Mouse (Mus musculus) embryo, embryonic 9.5 days (tissue): ENCODE measurements around the gene Arfrp1.

ENCODE experiments used
- DNase-seq: peaks from one replicate; pipeline ENCODE4 v3.0.0-alpha.2; 2017; ENCODE audit errors: extremely low spot score

Gene Arfrp1

DNA sequence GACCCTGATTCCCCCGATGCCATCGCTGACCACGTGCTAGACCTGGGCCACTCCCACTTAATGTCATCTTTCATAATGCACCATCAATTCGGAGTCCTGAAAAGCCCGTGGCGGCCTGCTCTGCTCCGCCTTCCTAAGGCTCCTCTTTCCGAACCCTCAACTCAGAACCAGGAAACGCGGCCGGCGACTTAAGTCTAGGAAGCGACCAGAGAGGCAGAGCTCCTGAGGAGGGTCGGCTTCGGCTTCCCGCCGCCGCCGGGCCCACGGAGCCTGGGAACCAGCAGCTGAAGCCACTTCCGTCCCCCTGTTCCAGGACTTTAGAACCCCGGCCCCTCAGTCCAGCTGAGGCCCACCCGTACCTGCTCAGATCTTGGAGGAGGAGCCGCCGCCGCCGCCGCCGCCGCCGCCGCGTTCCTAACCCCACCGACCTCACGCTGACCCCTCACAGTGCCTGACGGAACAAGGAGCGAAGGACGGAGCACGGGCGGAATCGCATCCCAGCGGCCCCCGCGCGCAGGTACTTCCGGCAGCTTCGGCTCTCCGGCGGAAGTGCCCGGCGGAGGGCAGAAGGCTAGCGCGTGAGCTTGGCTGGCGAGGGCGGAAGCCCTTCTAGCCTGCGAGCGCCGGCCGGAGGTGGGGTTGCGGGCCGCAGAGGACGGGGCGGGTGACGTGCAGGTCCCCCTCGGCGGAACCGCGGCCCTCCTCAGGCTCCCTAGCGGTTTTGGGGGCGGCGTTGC is at the start of gene Arfrp1, which contains the start of gene Zgpat:
Gene Arfrp1 (minus strand): TSS at position 545 of the 737 bp plus-strand sequence.
Gene Zgpat (plus strand): TSS at position 69 of the 737 bp plus-strand sequence.
- peak; percentile 91 for DNase-seq

DNA sequence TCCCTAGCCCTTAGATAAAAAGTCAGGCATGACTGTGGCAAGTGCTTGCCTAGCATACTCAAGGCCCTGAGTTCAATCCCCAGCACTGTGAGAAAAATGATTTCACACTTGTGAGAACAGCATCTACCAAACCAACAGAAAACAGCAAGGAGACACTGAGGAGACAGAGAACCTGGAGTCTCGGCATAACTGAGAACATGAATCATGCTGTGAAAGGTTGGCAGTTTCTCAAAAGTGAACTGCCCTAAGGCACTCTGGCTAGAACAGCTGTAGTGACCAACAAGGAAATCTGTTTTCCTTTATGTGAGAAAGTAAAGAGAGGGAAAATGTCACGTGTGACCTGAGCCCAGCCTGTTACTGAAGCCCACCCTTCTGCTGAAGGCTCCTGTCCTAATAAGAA is 47.9 kb upstream of the Arfrp1 start:
- no peak for DNase-seq

DNA sequence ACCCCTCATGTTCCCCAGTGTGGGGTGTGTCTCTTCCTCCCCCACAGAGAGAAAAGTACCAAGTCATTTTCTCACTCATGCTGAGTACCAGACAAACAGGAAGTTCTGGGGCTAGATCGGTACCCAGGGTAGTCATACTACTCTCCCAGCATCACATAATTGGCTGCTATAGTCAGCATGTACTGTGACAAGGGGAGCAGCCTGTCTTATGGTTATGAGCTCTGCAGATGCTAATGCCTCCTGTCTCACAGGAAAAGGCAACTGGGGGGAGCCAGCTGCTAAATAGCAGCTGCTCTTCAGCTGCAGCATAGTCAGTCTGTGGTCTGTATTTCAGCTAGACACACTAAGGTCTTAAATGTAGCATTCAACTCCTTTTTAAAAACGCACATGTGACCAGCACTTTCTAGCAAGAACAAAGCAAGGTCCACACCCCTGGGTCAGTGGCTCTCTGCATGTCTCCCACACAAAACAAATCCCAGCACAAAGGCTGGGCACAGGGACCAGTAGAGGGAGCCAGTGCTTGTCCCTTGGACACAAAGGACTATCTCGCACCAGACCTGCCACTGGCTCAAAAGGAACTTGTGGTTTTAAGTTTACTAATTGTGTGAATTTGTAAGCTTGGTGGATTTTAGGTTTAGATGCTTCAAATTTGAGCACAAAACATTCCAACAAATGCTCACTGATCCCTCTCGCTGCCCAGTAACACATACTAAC is 45.7 kb upstream of the Arfrp1 start:
- DNase-seq: peak; percentile 70

DNA sequence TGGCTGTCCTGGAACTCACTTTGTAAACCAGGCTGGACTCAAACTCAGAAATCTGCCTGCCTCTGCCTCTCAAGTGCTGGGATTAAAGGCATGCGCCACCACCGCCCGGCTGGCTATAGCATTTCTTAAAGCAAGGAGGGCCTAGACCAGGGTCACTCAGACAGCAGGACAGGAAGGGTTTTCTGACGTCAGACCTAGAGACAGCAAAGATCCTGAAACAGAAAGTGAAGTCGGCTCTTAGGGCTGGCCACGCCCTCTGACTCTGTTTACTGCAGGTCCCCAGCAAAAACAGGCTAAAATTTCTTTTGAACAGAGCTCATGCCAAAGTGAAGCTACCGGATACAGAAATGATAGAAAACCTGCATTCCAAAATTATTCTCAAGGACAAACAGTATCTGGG is 44.4 kb upstream of the Arfrp1 start:
- DNase-seq: no peak

DNA sequence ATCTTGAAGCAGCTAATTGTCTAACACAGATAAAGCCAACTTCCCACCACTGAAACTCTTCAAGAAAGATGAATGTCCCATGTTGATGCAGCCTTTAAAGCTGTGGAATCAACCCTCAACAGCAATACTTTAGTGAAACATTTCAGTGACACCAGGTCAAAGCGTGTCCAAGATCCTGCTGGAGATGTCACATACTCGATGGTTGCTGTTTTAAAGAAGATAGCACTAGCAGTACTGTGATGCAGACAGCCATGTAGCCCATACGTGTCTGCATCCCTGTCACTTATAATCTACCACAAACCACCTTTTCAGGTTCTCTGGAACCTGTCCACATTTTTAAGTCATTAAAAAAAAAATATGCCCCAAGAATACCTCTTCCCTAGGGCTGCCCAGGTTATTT is 38.5 kb upstream of the Arfrp1 start:
- DNase-seq: no peak

DNA sequence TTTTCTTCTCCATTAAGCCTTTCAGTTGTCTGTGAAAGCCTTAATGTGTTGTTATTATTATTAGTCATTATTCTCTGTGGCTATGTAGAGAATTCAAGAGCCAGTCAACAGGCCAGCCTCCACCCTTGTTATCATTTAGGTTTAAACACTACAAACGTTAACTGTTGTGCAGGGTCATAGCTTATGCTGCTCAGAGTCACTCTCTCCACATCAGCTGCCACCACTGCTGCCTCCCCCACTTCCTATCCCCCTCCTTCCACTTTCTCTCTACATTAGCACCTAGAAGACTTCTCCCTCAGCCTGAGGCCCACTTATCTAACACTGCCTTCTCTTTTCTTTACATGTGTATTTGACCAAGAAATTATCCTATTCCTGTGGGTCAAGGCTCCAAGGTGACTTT is 36.3 kb upstream of the Arfrp1 start:
- DNase-seq: no peak

DNA sequence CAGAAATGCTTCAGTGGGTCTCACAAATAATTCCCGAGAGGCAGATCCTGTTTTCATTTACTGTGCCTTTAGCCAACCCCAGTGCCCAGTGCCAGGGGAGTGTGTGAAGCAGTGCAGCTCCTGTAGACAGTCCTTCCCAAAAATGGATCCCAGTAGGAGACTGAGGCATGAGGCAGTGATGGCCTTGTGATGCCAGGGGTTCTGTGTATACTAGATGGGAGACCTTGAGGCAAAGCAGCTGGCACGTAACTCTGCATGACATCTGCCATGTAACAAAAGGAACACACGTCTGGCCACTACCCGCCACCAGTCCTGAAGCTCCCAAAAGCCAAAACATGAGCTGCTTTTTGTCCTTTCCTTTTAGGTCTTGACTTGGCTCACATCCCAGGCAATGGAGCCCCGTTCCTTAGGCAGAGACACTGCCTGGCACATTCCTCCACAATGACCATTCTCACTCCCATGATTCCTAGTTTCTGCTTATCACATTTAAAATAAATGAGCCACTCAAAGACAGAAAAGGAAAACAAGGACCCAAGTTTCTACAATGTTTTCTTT is 32.1 kb upstream of the Arfrp1 start:
- DNase-seq: no peak

DNA sequence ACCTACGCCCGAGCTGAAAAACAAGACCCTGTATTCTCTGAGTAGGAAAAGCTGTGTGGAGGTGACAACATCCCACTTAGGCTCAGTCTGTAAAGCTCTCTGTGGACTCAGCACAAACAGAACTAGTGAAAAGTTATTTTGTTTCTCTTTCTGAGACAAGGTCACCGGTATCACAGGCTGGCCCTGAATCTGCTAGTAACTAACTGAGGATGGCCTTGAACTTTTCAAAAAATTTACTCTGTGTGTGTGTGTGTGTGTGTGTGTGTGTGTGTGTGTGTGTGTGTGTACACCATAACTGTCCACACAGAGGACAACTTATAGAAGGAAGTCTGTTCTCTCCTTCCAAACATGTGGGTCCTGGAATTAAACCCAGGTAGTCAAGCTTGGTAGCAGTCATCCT is 28.9 kb upstream of the Arfrp1 start:
- no peak for DNase-seq

DNA sequence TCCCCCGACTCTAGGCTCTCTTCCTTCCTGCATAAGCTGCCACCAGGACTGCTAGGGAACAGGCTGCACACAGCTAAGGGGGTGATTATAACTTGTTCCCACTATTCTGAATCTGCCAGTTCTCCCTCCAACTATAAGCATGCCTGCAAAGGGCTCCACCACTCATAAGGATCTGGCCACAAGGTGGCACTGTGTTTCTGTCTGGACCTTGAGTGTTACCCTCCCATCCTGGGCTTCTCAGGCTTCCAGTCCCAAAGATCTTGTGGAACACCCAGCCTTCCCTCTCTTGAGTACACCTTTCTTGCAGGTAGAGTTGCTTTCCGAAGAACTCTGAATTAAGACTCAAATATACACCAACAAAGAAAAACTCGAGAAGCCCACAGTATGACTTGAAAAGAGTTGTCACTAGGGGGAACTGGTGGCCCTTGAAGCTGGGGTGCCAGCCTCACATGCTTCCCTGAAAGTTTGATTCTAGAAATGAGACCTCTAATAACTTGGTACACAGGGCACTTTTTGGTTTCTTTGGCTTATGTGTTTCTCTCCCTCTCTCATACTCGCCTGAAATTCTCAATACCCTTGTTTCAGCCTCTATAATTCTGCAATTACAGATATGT is 27.5 kb upstream of the Arfrp1 start:
- DNase-seq: peak; percentile 74

DNA sequence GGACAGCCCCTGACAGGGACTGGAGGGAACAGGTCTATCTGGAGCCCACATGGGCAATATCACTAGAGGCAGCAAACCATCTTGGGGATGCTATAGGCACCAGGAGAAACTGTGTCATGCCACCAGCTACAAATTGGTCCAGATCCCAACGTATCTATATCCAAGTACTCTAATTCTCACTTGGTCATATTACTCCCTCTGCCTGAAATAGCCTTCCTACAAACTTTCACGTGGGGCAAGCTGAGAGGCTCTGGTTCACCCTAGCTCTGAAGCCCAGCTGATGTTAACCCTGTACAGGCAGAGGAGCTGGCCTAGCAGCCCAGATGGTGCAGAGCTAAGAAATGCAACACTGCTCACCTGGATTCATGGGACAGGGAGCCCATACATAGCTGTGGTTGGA is 26.3 kb upstream of the Arfrp1 start:
- no peak for DNase-seq

DNA sequence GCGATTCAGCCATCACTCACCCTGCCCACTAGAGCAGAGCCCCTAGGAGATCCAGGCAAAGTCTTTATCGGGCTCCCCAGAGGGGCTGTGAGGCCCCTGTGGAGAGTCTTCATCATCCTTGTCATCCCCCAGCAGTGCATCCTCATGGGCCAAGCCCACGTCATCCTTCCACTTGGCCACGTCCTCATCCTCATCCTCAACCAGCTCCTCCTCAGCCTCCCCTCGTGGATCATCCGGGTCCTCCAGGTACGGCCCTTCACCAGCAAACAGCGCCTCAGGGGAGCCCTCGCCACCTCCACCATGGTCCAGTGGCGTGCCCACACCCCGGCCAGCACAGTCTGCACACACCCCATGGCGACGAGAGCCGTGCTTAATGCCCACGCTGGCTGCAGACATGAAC is 25.8 kb upstream of the Arfrp1 start:
- no peak for DNase-seq

DNA sequence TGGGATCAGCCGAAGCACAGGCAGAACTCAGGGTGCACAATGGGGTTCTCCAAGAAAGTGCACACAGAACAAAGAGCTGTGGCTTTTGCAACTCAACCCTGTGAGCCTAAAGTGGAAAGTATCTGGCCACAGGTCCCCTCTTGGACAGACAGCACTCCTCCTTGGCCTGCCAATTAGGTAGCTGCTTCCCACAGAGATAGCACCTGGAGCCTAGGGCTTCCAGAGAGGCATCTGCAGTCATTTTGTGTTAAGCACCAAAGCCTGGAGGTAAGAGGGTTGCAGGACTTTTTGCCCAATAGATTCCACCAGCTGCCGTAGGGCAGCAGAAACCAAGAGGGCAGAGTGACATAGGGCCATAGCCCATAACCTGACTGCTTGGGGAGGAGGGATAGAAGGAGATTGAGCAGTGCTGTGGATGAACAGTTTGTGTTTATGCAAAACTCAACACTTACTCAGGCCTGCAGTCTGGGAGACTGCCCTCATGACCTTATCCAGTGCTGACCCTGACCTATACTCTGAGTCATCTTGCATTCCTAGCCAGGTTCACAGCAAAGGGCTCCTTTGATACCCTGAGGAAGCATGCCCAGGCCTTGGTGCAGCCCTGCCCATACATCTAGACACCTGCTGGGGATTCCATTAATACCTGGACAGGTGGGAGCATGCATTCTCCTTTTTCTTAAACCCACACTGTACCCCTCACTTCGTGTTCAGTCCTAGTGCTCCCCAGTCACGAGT is 25.1 kb upstream of the Arfrp1 start:
- DNase-seq: no peak

DNA sequence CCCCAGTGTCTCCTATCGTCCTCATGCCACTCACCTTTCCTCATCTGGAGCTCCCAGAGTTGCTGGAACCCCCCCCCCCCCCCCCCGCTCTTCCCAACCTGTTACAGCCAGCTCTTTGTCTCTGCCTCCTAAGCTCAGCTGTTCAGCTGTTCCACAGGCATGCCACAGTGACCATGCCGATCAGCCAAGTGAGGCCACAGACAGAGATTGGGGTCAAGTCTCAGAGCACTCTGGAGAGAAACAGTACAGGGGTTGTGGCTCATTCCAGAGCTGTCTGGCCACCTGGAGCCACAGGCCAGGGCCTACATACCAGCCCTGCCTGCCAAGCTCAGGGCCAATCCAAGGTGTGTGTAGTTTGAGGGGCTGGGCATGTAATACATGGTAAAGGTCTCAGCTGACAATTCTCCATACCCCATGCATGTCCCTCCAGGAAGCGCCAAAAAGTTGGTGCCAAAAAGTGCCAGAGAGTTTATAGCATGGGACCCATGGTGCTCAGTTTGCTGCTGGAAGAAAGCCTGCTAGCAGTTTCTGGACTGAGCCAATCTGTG is 21.5 kb upstream of the Arfrp1 start:
- no peak for DNase-seq

DNA sequence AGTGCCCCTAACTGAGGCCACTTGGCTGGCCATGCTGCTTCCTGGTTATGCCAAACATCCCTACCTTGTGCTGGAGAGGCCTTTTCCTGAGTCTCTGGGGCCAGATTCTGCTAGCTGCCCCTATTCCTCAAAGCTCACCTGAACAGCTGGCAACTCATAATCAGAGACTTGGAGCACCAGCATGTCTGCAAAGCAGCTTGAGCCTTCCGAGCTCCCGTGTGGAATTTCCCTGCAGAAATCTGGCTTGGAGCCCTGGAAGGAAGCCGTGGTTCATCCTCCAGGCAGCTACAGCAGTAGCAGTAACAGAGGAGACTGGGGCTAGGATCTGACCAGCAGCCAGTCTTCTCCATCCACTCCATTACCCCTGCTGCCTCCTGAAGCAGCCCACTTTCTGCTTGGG is 20.7 kb upstream of the Arfrp1 start:
- DNase-seq: no peak

DNA sequence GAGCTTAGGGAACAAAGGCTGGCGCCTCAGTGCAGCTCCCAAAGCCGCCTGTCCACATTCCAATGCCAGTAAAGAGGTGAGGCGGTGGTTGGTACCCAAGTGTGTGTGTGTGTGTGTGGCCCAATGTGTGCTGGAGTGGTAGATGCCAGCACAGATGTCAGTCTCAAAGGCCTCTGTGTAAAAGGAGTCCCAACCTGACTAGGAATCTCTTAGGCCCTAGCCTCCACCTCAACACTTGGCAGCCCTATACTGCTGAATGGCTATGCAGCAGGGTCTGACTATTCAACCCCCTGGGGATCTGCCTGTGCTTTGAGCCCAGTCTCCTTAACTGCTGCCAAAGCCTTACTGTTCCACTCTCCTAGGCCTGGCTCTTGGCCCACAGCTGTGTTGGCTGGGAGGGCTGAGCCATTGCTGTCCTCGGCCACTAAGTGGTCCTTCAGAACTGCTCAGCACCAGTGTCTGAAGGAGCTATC is 19.8 kb upstream of the Arfrp1 start:
- DNase-seq: no peak

DNA sequence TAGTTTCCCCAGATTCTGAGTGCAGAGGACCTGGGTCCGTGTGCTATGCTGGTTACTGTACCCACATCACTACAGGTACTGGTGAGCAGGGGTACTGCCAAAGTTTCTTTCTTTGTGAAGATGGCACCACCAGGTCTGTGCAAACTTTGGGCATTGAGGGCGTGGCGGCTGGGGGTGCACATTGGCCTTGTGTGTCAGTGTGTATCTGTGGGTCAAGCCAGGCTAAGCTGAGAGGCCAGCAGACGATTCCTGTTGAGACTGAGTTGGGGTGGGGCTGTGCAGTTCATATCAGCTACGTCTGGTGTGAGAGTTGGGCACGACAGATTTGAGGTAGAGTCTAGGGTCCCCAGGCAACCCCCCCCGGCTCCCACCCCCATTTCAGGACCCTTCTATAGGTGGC is 19.3 kb upstream of the Arfrp1 start:
- DNase-seq: no peak

DNA sequence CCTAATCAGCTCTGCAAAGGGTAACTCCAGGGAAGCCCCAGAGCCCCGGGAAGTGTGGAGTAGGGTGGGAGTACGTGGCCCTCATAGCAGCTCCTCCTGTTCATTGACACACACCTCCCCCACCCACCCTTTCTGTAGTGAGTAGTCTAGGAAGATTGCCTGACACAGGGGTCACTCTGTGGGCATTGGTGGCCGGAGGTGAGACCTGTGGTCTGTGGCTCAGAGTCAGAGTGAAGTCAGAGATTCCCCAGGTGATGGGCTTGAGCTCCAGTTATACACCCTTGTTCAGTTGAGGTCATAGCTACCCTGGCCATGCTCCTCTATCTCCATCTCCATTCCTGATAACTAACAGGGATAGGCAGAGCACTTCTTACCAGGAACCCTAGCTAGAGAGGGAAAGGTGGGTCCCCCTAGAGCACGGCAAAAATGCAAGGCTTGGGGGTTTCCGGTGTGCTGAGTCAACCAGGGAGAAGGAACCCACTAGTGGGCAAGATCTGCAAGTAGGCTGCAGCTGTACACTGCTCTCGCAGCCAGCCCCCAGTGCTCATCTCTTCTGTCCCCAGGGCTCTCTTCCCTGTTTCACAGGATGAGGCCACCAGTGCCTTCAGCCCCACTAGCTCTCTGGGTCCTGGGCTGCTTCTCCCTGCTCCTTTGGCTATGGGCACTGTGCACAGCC is 16.6 kb upstream of the Arfrp1 start:
- no peak for DNase-seq

DNA sequence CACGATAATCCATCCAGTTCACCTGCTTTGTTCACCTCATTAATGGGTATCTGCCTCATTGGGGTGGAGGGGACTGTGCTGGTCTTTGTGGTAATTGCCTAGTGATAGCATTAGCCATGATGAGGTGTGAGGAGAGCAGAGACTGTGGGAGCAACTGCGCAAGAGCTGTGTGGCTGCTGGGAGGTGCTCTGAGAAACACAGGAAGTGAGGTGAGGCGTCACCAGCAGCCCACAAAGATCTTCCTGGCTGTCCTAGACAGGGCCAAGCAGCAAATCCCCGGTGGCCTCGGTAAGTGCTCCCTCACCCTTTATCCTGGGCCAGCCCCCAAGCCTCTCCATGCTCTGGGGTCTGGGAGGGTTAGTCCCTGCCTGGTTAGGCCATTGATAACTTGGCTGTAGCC is 15.9 kb upstream of the Arfrp1 start:
- no peak for DNase-seq

DNA sequence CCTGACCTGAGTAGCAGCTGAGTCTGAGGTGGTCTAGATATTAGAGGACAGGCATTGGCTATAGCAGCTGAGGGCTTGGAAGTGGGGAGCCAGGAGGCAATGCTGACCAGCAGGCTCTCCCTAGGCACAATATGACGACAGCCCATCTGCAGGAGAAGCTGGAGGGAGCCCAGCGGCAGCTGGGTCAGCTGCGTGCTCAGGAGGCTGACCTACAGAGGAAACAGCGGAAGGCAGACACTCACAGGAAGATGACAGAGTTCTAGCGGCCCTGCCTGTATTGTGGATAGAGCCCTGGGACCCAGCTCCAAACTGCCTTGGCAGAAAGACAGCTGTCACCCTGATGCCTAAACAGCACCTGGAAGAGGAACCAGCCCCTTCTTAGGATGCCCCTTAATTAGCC is 15.0 kb upstream of the Arfrp1 start:
- no peak for DNase-seq

DNA sequence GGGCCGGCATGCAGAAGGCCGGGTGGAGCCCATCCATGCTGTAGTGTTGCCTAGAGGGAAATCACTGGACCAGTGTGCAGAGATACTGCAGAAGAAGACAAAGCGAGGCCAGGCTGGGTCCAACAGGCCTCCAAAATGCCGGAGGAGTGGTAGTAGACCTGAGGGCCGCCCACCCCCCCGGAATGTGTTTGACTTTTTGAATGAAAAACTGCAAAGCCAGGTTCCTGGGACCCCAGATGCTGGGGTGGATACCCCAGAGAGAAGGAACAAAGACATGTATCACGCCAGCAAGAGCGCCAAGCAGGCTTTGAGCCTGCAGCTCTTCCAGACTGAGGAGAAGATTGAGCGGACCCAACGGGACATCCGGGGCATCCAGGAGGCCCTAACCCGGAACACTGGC is 14.6 kb upstream of the Arfrp1 start, which contains the start of gene Lime1:
Gene Lime1 (plus strand): TSS at position 301 of the 400 bp plus-strand sequence.
- no peak for DNase-seq

DNA sequence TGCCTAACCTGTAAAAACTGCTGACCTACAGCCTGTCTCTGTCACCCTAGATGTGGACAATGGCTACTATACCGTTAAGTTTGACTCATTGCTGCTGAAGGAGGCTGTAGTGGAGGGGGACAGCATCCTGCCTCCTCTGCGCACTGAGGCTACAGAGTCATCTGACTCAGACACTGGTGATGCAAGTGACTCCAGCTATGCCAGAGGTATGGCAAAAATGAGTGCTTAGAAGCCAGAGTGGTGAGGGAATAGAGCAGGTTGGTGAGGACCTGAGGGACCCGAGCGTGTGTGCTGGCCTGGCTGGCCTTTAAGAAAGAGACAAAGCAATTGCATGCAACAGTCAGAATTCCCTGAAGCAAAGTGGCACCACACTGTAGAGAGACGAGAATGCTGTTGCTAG is 13.5 kb upstream of the Arfrp1 start:
- no peak for DNase-seq
